ENCODE assay signal across 35 mouse cellular contexts in the genomic region with DNA sequence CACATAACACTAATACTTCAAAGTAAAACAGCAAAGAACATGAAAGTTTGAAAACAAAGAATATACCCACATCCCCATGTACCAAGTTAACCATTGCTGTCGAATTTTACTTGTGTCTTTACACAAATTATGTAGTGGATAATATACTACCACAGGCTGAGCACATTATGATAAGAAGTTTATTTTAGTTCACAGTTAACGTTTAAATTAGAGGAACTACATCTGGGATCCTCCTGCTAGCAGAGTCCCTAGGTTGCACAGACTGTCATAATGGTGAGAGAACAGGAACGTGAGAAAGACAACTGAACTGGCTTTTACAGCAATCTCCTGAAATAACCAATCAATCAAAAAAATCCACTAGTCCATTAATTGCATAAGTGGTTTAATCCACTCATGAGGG.
"Had no signal": no experiment of that assay in that cellular context is flagged by ENCODE, and none has a peak within 500 bp of the region (broad histone marks: within the 10 kb centered on the region; RNA-seq: fewer than 3 reads in every experiment).

No protein-coding gene starts in this region.

- H3K36me3 ChIP-seq: heart, embryonic 10.5 days; heart, embryonic 12.5 days; heart, embryonic 13.5 days; heart, embryonic 15.5 days; hindbrain, embryonic 10.5 days; hindbrain, embryonic 12.5 days; hindbrain, embryonic 13.5 days; hindbrain, embryonic 15.5 days; intestine, embryonic 15.5 days; kidney, embryonic 15.5 days had no signal

- H3K4me1 ChIP-seq: heart, embryonic 10.5 days; heart, embryonic 12.5 days; heart, embryonic 13.5 days; heart, embryonic 15.5 days; hindbrain, embryonic 10.5 days; hindbrain, embryonic 12.5 days; hindbrain, embryonic 13.5 days; hindbrain, embryonic 15.5 days; intestine, embryonic 15.5 days; kidney, embryonic 15.5 days had no signal

- H3K27ac ChIP-seq: heart, embryonic 10.5 days; heart, embryonic 13.5 days; heart, embryonic 15.5 days; hindbrain, embryonic 10.5 days; hindbrain, embryonic 12.5 days; hindbrain, embryonic 13.5 days; hindbrain, embryonic 14.5 days; hindbrain, embryonic 15.5 days; hindbrain, postnatal 0 days; intestine, embryonic 15.5 days; kidney, embryonic 15.5 days; kidney, postnatal 0 days; layer of hippocampus, adult 2 months; left cerebral cortex, adult 2 months had no signal

- H3K27me3 ChIP-seq: heart, embryonic 12.5 days; heart, embryonic 13.5 days; heart, embryonic 15.5 days; hindbrain, embryonic 12.5 days; hindbrain, embryonic 13.5 days; hindbrain, embryonic 15.5 days; intestine, embryonic 15.5 days; kidney, embryonic 15.5 days had no signal

- H3K4me3 ChIP-seq: heart, embryonic 10.5 days; heart, embryonic 12.5 days; heart, embryonic 13.5 days; heart, embryonic 15.5 days; hindbrain, embryonic 10.5 days; hindbrain, embryonic 12.5 days; hindbrain, embryonic 13.5 days; hindbrain, embryonic 15.5 days; intestine, embryonic 15.5 days; kidney, embryonic 15.5 days; layer of hippocampus, adult 2 months; left cerebral cortex, adult 2 months had no signal

- DNase-seq: heart, postnatal 10 days; heart, postnatal 14 days; heart, postnatal 36 days; heart, postnatal 4 days; kidney, adult 11 months; kidney, adult 18-20 months; kidney, adult 2 months; kidney, adult 8-10 months; kidney, adult 9 months; kidney, postnatal 10 days; kidney, postnatal 14 days; kidney, postnatal 25 days; kidney, postnatal 36 days; kidney, postnatal 4 days; layer of hippocampus, adult 9-11 months; layer of hippocampus, postnatal 36 days had no signal

- ATAC-seq: hindbrain, embryonic 16.5 days; hindbrain, postnatal 0 days; inflammation-experienced regulatory T-cells, adult 6 months; intestine, embryonic 15.5 days; intestine, embryonic 16.5 days had no signal

- H3K4me2 ChIP-seq: heart, embryonic 11.5 days; heart, embryonic 12.5 days; heart, embryonic 13.5 days; heart, embryonic 15.5 days; hindbrain, embryonic 12.5 days; hindbrain, embryonic 13.5 days; hindbrain, embryonic 14.5 days; hindbrain, embryonic 15.5 days; intestine, embryonic 15.5 days; kidney, embryonic 15.5 days had no signal

- H3K9ac ChIP-seq: heart, embryonic 12.5 days; heart, embryonic 13.5 days; heart, embryonic 15.5 days; hindbrain, embryonic 12.5 days; hindbrain, embryonic 13.5 days; hindbrain, embryonic 14.5 days; hindbrain, embryonic 15.5 days; intestine, embryonic 15.5 days; kidney, embryonic 15.5 days had no signal

- H3K9me3 ChIP-seq: heart, embryonic 10.5 days; heart, embryonic 12.5 days; heart, embryonic 13.5 days; heart, embryonic 15.5 days; hindbrain, embryonic 10.5 days; hindbrain, embryonic 12.5 days; hindbrain, embryonic 13.5 days; hindbrain, embryonic 15.5 days; intestine, embryonic 15.5 days; kidney, embryonic 15.5 days had no signal
